Mouse (Mus musculus) fat pad, adult 2 months (tissue): ENCODE results near the gene Smpd1.

Source experiments
- DNase-seq: peaks from one replicate; pipeline ENCODE4 v3.0.0-alpha.2; 2011; ENCODE audit warnings: low read depth, low spot score; ENCODE audit errors: extremely low read depth

The Smpd1 gene

DNA sequence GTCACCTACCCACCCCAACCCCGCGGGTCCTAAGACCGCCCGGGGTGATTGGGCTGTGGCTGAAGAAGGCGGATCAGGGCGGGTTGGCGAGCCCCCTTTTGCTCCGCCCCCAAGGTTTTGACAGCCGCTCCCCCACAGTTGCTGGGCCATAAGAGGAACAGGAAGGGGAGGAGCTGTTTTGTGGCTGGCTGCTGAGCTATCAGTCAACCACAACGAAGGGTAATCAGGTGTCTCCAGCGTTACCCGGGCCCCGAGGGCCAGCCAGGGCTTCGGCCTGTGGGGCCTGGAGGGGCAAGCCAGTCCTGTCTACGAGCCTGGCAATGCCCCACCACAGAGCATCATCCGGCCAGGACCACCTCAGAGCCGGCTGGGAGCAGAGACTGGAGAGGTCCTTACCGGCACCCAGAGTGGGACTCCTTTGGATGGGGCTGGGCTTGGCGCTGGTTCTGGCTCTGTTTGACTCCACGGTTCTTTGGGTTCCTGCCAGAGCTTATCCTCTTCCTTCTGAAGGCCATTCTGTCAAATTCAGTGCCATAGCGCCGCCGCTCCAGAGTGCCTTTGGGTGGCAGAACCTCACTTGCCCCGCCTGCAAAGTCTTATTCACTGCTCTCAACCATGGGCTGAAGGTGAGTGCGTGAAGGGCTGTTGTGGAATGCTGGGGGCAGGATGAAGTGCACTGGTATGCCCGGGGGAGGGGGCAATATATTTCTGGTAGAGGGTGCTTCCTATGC lies at the start of gene Smpd1:
Smpd1 (plus strand) TSS at position 149 of the 731 bp plus-strand sequence.
- no peak for DNase-seq

- no peak for DNase-seq
Measured at GRCm38 (mm10) chr7:105507257-105507656, 46.9 kb upstream of the Smpd1 start.

DNA sequence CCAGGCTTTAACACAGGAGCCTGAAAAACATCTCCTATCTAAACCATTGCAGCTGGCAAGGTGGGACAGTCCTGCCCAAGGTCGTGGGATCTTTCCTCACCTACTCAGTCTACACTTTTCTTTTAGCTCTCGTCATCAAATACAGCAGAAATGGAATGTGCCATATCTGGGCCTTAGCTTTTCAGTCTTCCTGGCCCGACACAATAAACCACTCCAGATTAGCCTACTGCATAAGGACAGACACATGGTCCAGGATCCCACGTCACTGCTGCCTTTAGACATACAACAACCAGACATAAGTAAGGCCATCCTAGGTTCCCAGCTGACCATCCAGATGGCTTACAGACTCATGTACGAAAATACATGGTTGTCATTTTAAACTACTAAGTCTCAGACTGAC lies 44.0 kb upstream of the Smpd1 start:
- DNase-seq, result no peak

- no peak for DNase-seq
Measured at GRCm38 (mm10) chr7:105513845-105514291, 40.3 kb upstream of the Smpd1 start.

DNA sequence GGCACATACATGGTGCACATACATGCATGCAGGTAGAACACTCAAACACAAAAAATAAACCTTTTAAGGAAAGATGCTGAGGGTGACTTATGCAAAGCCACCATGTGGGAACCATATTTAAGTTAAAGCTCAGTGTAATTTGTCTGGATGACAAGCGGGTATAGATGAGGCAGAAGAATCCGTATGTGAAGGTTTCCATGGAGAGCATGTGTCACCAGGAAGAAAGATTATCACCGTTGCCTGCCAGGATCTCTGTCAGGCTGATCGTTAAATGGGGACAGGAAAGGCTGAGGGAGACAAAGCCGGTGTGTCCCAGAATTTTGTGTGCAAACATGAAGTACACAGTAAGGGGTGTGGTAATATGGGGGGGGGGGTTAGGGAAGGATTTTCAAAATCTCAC lies 39.6 kb upstream of the Smpd1 start:
- DNase-seq, result no peak

- DNase-seq, result no peak
Measured at GRCm38 (mm10) chr7:105515178-105515577, 39.0 kb upstream of the Smpd1 start.

GRCm38 (mm10) chr7:105516669-105517360 lies 37.3 kb upstream of the Smpd1 start:
- DNase-seq, result no peak

GRCm38 (mm10) chr7:105519336-105519735 lies 34.8 kb upstream of the Smpd1 start:
- no peak for DNase-seq

GRCm38 (mm10) chr7:105519771-105520170 lies 34.4 kb upstream of the Smpd1 start:
- no peak for DNase-seq

GRCm38 (mm10) chr7:105520201-105520600 lies 34.0 kb upstream of the Smpd1 start:
- DNase-seq, result no peak

GRCm38 (mm10) chr7:105524222-105524621 lies 29.9 kb upstream of the Smpd1 start:
- DNase-seq, result no peak

- no peak for DNase-seq
Measured at GRCm38 (mm10) chr7:105527306-105527937, 26.7 kb upstream of the Smpd1 start.

DNA sequence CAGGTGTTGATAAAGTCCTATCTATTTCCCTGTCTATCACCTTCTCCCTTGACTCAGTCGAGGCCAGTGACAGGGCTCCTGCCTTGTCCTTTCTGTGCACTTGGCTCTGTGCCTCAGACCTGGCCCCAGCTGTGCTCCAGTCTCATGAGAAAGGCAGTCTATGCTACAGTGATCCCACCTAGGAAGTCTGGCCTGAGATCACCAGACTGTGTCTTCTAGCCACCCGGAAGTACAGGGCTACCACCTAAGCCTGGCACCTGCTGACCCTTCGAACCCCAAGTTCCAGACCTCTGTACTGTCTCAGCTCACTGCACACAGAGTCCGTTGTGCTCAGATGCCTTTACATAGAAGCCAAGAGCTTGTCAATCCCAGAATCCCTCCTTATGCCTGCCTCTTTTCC lies 26.1 kb upstream of the Smpd1 start:
- no peak for DNase-seq

DNA sequence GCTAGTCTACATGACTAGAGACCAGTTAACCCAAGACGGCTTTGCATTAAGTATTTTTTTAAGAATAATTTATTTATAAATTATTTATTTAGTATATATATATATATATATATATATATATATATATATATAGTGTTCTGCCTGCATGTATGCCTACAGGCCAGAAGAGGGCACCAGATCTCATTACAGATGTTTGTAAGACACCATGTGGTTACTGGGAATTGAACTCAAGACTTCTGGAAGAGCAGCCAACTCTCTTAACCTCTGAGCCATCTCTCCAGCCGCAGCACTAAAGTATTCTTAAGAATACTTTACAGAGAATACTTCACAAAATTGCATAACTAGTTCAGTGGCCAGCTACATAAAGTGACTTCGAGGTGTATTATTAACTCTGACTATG lies 20.0 kb upstream of the Smpd1 start:
- DNase-seq, result no peak

DNA sequence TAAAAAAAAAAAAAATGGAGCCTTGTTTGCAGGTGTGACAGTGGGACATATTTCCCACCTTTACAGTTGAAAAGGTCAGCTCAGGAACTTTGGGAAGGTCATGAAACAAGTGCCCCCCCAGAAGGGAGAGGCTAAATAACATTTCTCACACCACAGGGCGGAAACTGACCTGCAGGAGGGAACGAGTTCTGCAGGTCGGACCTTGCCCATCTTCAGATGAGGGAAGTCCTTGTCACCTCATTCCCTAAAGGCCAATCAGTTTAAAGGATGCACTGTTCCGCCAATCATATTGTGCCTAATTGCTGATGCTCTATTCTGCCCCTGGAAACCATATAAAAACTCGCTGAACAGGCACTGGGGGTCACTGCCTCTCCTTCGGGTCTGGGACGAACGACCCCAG lies 8.2 kb upstream of the Smpd1 start:
- DNase-seq, result no peak

GRCm38 (mm10) chr7:105547970-105548369 lies 6.2 kb upstream of the Smpd1 start:
- no peak for DNase-seq

- no peak for DNase-seq
Measured at GRCm38 (mm10) chr7:105549035-105549434, 5.1 kb upstream of the Smpd1 start.

- no peak for DNase-seq
Measured at GRCm38 (mm10) chr7:105553456-105554211, 526 bp upstream of the Smpd1 start.

DNA sequence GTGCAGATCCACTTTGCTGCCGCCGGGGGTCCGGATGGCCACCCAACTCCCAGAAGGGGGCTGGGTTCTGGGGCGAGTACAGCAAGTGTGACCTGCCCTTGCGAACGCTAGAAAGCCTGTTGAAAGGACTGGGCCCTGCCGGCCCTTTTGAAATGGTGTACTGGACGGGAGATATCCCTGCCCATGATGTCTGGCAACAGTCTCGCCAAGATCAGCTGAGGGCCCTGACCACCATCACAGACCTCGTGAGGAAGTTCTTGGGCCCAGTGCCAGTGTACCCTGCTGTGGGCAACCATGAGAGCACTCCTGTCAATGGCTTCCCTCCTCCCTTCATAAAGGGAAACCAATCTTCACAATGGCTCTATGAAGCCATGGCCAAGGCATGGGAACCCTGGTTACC lies 1.4 kb downstream of the Smpd1 start:
- no peak for DNase-seq

DNA sequence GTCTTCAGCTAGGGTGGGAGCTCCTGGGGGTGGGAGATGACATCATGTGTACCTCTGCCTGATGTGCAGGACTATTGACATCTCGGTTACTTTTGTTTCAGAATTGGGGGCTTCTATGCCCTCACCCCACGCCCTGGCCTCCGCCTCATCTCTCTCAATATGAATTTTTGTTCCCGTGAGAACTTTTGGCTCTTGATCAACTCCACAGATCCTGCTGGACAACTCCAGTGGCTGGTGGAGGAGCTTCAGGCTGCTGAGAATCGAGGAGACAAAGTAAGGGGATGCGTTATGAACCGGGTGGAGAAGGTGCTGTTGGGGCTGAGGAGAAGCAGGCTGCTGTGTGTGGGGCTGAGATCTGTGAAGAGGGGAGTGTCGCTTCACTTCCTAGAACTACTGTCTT lies 2.2 kb downstream of the Smpd1 start:
- no peak for DNase-seq

DNA sequence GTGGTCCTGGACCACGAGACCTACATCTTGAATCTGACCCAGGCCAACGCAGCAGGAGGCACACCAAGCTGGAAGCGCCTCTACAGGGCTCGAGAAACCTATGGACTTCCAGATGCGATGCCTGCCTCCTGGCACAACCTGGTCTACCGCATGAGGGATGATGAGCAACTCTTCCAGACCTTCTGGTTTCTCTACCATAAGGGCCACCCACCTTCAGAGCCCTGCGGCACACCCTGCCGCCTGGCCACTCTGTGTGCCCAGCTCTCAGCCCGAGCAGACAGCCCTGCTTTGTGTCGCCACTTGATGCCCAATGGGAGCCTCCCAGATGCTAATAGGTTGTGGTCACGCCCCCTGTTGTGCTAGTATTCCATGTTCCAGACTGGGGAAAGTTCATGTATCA lies 3.5 kb downstream of the Smpd1 start:
- no peak for DNase-seq
